Mouse (Mus musculus) Patski (cell line): Measurements from ENCODE around the gene Prps1. TPM values are rescaled to one million over a fixed set of nuclear protein-coding genes. Genes with fewer than 3 reads are reported as not detected.
"Not testable (repeated sequence)": the region's sequence is repeated elsewhere in the genome, so short reads cannot be mapped to it uniquely, and the experiment has no call there.

Experiments
- ATAC-seq: fragments of 100-300 bp; one replicate; pipeline ENCODE4 v1.8.0; 2021
- CTCF ChIA-PET: fragments of 350-600 bp; sonication (Branson Sonifier 250); formaldehyde crosslinking; loops from one replicate; lab custom pipeline; 2022; ENCODE audit warnings: inconsistent platforms; lab: Charles Lee
- POLR2A ChIA-PET: fragments of 350-600 bp; sonication (Branson Sonifier 250); formaldehyde crosslinking; loops from one replicate; lab custom pipeline; 2022; ENCODE audit warnings: antibody characterized with exemption, inconsistent platforms; lab: Charles Lee
- DNase-seq: peaks from one replicate; pipeline ENCODE4 v3.0.0-alpha.2; 2011; ENCODE audit warnings: low read depth, low spot score
- H3K27me3 ChIP-seq: fragments of 371-371 bp; one replicate; pipeline ENCODE4 v1.5.1; 2021
- CTCF ChIP-seq: fragments of 100-300 bp; IDR thresholded peaks from one replicate; pipeline ENCODE4 v1.5.1; 2021
- in situ Hi-C: fragments of 300-500 bp; cut with MboI; formaldehyde crosslinking; loops from 3 replicates; pipeline ENCODE4 v1.11.1; 2018; ENCODE audit warnings: low pct_unique_long_range_greater_than_20kb, mixed read lengths
- polyA plus RNA-seq: library from polyadenylated mRNA; unstranded; gene quantifications from one replicate; pipeline ENCODE4 v1.2.3, GENCODE M21; 2021

Gene Prps1
- polyA plus RNA-seq, 1 experiment from 2014 or later = 51.2 TPM

DNA sequence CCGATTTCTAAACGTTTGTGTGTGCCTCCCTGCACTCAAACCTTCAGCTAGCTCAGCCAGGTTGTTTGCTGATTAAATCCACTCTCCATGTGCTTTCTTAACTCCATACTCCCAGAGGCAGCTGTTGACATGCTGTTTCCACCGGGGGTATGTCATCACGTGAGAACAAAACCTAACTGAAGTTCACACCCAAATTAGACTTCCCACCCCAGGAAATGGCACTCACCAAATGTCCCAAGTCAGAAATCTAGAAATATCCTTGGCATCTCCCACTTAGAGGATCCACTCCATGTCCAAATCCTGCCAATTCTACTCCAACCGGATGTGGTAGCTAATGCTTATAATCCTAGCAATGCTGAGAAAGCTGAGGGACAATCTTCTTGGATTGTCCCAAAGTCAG, 43.9 kb downstream of the Prps1 start:
- ChIA-PET POLR2A (interaction anchor here (0.9 kb wide), 1 partner anchor 43 kb away, joined by 3 read pairs; no protein-coding TSS in a partner anchor), CTCF (interaction anchor here (1.3 kb wide), 1 partner anchor 9 kb away, joined by 5 read pairs; no protein-coding TSS in a partner anchor)

DNA sequence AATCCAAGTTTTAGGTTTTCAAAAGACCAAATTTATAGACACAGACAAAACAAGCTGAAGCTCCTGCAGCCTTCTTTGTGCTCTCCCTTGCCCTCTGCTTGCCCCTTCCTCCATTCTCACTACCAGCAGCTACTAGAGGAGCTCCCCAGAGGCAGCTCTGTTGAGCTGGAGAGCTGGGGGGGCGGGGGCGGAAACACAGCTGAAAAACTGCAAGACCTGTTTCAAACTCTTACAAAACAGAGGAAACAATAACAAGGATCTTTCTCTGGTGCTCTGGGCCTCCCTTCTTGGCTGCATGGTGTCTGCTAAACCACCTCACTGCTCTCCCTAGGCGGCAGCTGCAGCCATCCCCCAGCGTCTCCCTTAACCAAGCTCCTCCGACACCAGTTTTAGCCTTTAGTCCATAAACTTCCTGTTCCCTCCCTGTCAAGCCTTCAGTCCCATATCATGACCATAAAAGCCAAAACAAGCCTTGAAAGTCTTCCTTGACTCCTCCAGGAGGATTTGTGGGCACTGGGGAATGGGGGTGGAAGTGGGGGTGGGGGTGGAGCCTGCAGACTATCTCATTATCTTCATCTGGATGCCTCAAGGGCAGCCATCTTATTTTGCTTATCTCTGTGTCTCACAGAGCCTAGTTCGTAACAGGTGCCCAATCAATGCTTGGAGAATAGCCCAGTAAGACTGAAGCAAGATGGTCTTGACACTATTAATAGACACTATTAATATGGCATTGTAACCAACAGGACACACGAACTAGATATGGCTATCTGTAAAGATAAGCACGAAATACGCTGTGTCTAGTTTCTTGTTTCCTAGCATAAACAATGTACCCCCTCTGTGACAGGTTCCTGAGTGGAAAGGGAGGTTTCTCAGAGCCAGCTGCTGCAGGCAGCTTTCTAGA, 45.2 kb downstream of the Prps1 start:
- ATAC-seq = no peak
- ChIA-PET CTCF (interaction anchor here (1.3 kb wide), 1 partner anchor 40 kb away, joined by 3 read pairs; no protein-coding TSS in a partner anchor), POLR2A (interaction anchor here (0.6 to 0.9 kb wide), 3 partner anchors 8 to 42 kb away, joined by 3 read pairs; no protein-coding TSS in a partner anchor)
- in situ Hi-C loops = loop anchor here (5.0 kb wide), 1 partner anchor 46 kb away; no protein-coding TSS in a partner anchor
- no peak for DNase-seq
- TF ChIP-seq CTCF = no peak
- peaks cover 4% of the 10 kb centered on the region for H3K27me3 ChIP-seq

More for the DNA sequence above, 43.9 kb downstream of the Prps1 start:
- peaks cover 4% of the 10 kb centered on the region for H3K27me3 ChIP-seq
- in situ Hi-C loops = loop anchor here (5.0 kb wide), 1 partner anchor 47 kb away; no protein-coding TSS in a partner anchor
- no peak for DNase-seq
- no peak for ATAC-seq
- TF ChIP-seq CTCF = no peak

DNA sequence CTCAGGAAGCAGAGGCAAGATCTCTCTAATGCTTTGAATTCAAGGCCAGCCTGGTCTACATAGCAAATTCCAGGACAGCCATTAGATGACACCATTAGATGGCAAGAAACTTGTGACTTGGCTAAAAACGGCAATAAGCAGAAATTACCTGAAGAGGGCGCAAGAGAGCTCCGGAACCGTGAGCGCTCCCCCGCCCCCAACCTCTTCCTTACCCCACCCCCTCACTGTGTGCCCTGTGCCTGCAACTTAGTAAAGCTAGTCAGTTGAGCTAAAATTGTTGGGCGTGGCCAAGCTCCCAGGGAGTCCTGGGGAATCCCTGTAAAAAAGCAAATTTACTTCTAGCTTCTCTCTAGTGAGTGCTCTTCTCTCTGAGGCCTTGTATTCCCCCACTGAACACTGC, 47.5 kb downstream of the Prps1 start:
- ATAC-seq = peak; percentile 63
- in situ Hi-C loops = loop anchor here (5.0 kb wide), 1 partner anchor 43 kb away; no protein-coding TSS in a partner anchor
- no peak for TF ChIP-seq CTCF
- ChIA-PET POLR2A (interaction anchor here (1.2 kb wide), 1 partner anchor 39 kb away, joined by 4 read pairs; no protein-coding TSS in a partner anchor), CTCF (interaction anchor here (0.9 to 3.0 kb wide), 9 partner anchors 11 to 218 kb away, joined by 3 to 17 read pairs (median 5); partner anchors contain the start of gene Tsc22d3)
- DNase-seq = no peak
- no peaks in the 10 kb centered on the region for H3K27me3 ChIP-seq

DNA sequence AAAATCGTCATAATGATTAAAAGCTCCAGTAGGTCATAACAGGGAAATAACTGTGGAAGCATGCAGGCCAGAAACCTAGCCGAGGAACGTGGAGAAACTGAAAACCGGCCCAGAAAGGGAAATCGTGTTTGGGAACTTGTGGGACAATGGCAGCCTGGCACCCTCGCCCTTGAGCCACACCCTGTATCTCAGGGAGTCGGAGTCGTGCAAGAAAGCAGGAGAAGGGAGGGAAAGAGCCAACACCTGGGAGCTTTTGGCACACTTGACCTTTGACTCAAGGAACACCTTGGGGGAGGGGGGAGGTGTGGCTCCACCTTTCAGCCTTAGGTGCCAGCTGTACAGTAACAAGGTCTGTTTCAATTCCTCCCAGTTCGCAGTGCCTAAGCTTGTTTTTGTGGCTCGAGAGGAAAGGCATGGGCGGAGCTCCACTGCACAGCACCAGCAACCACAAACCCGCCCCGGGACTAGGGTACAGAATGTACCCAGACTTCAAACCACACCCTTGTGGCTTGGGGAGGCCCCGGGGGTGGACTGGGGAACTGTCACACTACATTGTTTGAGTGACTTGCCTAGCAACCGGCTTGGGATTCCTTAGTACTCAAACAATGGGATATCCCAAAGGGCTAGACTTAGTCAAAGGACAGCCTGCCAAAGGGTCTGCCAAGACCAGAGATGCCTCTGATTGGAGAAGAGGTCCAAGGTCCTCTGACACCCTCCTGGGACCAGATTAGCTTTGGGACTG, 49.3 kb downstream of the Prps1 start:
- in situ Hi-C loops = no loop called here
- peak; percentile 11 for ATAC-seq
- DNase-seq = no peak
- H3K27me3 ChIP-seq = no peaks in the 10 kb centered on the region
- no peak for TF ChIP-seq CTCF
- ChIA-PET POLR2A (no interaction called here), CTCF (interaction anchor here (1.2 to 3.0 kb wide), 2 partner anchors 13 to 37 kb away, joined by 3 to 17 read pairs; no protein-coding TSS in a partner anchor)

GRCm38 (mm10) chrX:140506436-140507180, 50.2 kb downstream of the Prps1 start:
- TF ChIP-seq CTCF = no peak
- ATAC-seq (no peak), DNase-seq (no peak)
- CTCF ChIA-PET = interaction anchor here (3.0 kb wide), 1 partner anchor 36 kb away, joined by 17 read pairs; no protein-coding TSS in a partner anchor
- POLR2A ChIA-PET = no interaction called here
- in situ Hi-C loops = no loop called here
- no peaks in the 10 kb centered on the region for H3K27me3 ChIP-seq

GRCm38 (mm10) chrX:140507377-140507776, 51.0 kb downstream of the Prps1 start:
- H3K27me3 ChIP-seq = no peaks in the 10 kb centered on the region
- ChIA-PET CTCF (no interaction called here), POLR2A (no interaction called here)
- in situ Hi-C loops = no loop called here
- no peak for ATAC-seq
- no peak for TF ChIP-seq CTCF
- DNase-seq = no peak

DNA sequence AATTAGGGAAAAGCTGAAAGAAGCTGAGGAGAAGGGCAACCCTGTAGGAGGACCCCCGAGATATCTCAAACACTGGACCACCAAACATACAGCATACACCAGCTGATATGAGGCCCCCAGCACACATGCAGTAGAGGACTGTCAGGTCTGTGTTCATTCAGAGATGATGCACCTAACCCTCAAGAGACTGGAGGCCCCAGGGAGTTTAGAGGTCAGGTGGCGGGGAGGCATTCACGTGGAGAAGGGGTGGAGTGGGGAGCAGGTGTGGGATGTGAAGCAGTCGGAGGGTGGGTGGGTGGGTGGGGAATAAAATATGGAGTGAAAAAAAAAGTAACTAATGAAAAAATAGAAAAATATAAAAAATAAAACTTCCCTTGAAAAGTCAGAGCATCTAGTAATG, 52.4 kb downstream of the Prps1 start:
- in situ Hi-C loops, ATAC-seq, POLR2A ChIA-PET, H3K27me3 ChIP-seq, DNase-seq, CTCF ChIA-PET: not testable (repeated sequence)

DNA sequence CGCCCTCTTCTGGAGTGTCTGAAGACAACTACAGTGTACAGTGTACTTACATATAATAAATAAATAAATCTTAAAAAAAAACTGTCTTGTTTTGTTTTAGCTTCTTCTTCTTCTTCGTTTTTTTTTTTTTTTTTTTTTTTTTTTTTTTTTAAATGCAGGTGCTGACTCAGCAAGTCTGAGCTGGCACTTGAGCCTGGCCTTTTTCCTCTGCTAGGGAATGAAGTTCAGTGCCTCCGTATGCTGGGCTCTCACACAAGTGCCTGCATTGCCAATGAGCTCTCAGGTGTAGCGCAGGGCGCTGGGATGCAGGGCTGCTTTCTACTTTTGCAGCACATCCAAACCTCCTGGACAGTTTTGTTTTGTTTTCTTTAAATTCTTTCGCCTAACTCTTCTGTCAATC, 53.4 kb downstream of the Prps1 start:
- ATAC-seq (no peak), DNase-seq (no peak)
- no peak for TF ChIP-seq CTCF
- POLR2A ChIA-PET = interaction anchor here (0.6 kb wide), 1 partner anchor 8 kb away, joined by 3 read pairs; no protein-coding TSS in a partner anchor
- CTCF ChIA-PET = no interaction called here
- in situ Hi-C loops = no loop called here
- no peaks in the 10 kb centered on the region for H3K27me3 ChIP-seq

DNA sequence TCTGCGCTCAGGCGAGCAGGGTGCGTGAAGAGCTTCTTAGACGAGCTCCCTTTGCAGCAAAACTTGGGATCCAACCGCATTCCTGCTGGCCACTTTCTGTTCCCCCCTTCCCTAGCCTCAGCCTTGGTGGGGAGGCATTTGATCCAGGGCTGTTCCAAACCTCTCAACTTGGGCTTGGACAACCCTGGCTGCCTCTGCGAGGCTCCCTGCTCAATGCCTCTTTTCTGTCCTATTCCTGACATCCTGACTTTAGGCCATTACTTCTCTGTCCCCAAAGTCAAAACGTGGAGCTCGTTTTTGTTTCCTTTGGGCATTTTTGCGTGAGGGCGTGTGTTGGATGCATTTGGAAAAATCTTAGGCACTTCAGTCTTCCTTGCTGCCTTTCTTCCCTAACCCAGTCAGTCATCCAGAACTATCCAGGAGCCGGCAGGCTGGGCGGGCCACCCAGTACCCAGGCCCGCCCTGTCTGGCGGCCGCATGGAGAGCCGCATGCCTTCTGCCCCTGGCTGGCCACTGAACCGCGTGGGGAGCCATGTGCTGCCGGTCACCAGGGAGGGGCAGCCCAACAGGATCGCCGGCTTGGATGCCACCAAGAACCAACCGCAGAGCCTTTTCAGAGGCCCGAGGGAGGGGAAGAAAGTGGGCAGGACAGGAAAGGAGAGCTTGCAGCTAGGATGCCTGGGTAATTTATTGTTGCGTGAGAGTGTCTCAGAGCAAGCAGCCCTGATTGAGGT, 54.5 kb downstream of the Prps1 start:
- CTCF ChIA-PET = interaction anchor here (0.8 kb wide), 1 partner anchor 132 kb away, joined by 3 read pairs; no protein-coding TSS in a partner anchor
- in situ Hi-C loops = no loop called here
- no peak for TF ChIP-seq CTCF
- peak; percentile 38 for DNase-seq
- peak; percentile 89 for ATAC-seq
- POLR2A ChIA-PET = interaction anchor here (0.6 kb wide), 1 partner anchor 107 kb away, joined by 3 read pairs; no protein-coding TSS in a partner anchor
- H3K27me3 ChIP-seq = no peaks in the 10 kb centered on the region
